8 mouse cellular contexts compared by ENCODE assay signal in genomic region chr13:30085005-30085404, GRCm38 (mm10). TPM values are rescaled to one million over a fixed set of nuclear protein-coding genes. Genes with fewer than 3 reads are reported as not detected.
DNase-seq lines count a peak whose midpoint lies in the region; ATAC-seq lines count a peak whose summit lies in the region.

No protein-coding gene starts in this region.

- peak; percentile 75 for DNase-seq in T-cell, adult 2 months (ENCODE audit: low spot score)
- DNase-seq in cerebellum, postnatal 4 days (ENCODE audit: low spot score in 2 of 2) = peak; percentile 75 to 90
- DNase-seq in gastrocnemius, adult 18-20 months (ENCODE audit: low spot score) = peak; percentile 87
- peak; percentile 71 for DNase-seq in left cerebral cortex, adult 11 months (ENCODE audit: low spot score)
- DNase-seq in lung, postnatal 36 days = peak; percentile 93
- peak; percentile 92 for DNase-seq in retina, postnatal 1 day
- peak; percentile 92 for DNase-seq in thymus, postnatal 4 days

- no peak overlapping the region for H3K9ac ChIP-seq in hindbrain, embryonic 16.5 days (ENCODE audit: low read depth, low read length)

- H3K4me3 ChIP-seq in hindbrain, embryonic 16.5 days (ENCODE audit: low read length) = no peak overlapping the region

- H3K4me1 ChIP-seq in hindbrain, embryonic 16.5 days (ENCODE audit: control insufficient read depth, insufficient read depth, low read depth, low read length) = no peaks in the 10 kb centered on the region

- under 1% methylated on average over 10 of the region's 10 CpGs for WGBS in hindbrain, embryonic 16.5 days

- no peaks in the 10 kb centered on the region for H3K36me3 ChIP-seq in hindbrain, embryonic 16.5 days (ENCODE audit: control insufficient read depth, insufficient read depth, low read length)

- no peak overlapping the region for H3K27ac ChIP-seq in hindbrain, embryonic 16.5 days (ENCODE audit: low read depth, low read length)

- peak; percentile 95 for ATAC-seq in hindbrain, embryonic 16.5 days

- no peaks in the 10 kb centered on the region for H3K9me3 ChIP-seq in hindbrain, embryonic 16.5 days (ENCODE audit: control insufficient read depth, low read length)

- no peaks in the 10 kb centered on the region for H3K27me3 ChIP-seq in hindbrain, embryonic 16.5 days (replicated peaks; ENCODE audit: control insufficient read depth, insufficient read depth, low read length)

- peak overlapping the region; percentile 1; the same call in 1 of the 2 replicates for H3K4me2 ChIP-seq in hindbrain, embryonic 16.5 days (ENCODE audit: low read length)

RNA-seq across cellular contexts. Expression of gene Mboat1, which starts 51.3 kb away (rescaled TPM):
- 1 to 10 TPM; 1.7 to 3.3 TPM for total RNA-seq in gastrocnemius, adult 18-20 months (2021)
- 2.6 and 3.4 TPM in 2 replicates for polyA plus RNA-seq in hindbrain, embryonic 16.5 days (2015; fragmentation: Nextera tagmentation; extraction: Ambion mirVana)
